Mouse (Mus musculus) ovary, postnatal 36 days (tissue): ENCODE measurements around the gene Zfp341.
A peak's percentile ranks its signal among the peaks of the same experiment; 100 is the strongest.

ENCODE experiments used
- DNase-seq: peaks from one replicate; pipeline ENCODE4 v3.0.0; 2022; ENCODE audit warnings: low spot score, mixed read lengths

Zfp341 gene

DNA sequence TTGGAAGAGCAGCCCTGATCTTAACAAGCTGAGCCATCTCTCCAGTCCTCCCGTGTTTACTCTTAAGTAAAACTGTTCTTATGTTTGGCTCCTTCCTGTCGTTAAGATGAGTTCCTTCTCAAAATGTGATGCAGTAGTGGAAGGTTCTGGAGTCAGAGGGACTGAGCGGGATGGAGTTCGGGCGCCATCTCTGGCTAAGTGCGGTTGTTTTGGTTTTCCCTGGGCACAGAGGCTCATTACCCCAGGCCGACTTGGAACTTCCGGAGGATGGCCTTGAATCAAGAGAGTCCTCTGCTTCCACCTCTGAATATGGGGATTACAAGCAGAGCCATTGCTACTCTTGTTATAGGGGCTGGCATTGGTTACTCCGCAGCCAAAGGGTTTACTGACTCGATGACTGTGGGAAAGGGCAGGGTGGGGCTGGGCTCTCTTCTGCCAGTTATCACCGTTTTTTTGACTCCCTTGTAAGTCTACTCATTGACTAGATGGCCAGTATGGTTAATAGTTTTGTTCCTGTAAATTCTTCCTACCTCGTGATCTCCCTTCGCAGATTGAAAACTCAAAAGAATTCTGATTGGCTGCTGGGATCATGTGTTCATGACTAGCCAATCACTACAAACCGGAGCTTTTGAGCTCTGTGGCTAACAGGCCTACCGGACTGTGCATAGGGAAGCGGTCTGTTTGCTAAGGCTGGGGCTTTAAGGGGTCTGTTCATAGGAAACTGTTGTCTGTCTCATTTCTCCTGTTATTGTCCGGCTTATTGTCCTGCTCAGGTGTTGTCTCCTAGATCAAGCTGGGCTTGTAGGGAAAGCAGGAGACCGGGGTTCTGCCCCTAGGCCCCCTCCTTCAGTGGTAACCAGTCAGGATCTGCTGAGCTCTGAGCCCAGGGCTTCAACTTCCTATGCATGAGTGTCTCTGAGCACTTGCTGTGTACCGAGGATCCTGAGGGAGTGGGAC lies 63.8 kb downstream of the Zfp341 start:
- DNase-seq = no peak

DNA sequence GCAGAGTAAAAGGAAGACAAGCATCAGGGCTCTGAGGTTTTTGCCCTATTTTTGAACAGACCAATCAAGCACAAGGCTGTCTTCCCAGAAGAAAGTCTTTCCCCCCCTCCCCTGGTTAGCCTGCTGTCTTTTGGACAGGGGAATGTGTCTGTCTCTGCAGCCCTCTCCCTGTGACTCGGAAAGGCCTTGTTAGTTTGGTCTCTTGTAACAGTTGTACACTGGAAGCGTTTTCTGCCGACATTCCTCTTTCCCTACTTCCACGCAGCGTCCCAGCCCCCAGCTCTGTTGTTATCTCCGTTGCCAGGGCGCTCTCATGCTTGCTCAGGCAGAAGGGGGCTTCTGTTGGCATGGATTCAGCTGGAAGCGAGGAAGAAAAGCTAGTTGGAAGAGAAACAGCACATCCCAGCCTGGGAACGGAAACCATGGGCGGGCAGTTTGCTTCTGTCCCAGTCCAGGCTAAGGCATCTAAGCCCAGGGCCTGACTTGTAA lies 64.6 kb downstream of the Zfp341 start:
- DNase-seq = peak; percentile 40

DNA sequence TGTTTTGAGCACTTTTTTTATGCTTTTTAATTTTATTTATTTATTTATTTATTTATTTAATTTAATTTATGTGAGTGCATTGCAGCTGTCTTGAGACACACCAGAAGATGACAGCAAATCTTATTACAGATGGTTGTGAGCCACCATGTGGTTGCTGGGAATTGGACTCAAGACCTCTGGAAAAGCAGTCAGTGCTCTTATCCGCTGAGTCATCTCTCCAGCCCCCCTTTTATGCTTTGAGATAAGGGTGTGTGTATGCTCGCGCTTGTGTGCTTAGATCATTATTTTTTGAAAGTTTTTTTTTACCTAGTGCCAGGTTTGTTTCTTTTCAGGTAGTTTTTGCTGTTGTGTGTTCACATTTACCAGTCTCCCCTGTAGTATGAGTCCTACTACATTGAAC lies 65.9 kb downstream of the Zfp341 start:
- DNase-seq = no peak

DNA sequence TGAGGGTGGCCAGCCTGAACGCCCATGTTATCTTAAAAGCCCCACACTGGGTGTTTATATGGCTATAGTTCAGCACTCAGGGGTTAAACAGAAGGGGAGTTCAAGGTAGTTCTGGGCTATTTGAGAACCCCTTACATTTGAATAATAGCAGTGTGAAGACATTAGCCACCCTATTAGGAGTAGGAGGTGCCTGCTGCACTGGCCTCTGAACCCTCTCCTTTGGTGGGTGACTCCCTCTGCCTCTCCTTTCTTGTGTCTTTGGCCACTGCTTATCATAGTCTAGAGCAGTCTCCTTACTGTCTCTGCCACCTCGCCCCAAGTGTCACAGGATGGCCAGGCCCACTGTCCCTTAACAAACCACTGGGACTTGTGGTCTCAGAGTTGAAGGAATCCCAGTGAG lies 67.2 kb downstream of the Zfp341 start:
- no peak for DNase-seq

DNA sequence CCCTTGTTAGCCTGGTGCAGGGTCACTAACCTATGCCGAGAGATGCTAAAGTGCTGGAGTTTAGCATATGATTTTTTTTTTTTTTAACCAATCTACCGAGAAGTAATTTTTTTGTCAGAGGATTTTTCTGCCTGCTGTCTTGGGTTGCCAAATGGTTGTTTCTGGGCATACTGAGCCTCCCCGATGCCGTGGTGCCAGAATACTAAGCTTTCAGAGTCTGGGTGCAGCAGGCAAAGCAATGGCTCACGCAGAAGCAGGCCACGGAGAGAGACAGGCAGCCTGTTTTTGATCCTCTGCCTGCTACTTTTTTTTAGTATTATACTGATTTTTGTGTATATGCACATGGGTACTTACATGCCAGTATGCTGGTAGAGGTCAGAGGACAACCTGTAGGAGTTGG lies 67.8 kb downstream of the Zfp341 start:
- no peak for DNase-seq

DNA sequence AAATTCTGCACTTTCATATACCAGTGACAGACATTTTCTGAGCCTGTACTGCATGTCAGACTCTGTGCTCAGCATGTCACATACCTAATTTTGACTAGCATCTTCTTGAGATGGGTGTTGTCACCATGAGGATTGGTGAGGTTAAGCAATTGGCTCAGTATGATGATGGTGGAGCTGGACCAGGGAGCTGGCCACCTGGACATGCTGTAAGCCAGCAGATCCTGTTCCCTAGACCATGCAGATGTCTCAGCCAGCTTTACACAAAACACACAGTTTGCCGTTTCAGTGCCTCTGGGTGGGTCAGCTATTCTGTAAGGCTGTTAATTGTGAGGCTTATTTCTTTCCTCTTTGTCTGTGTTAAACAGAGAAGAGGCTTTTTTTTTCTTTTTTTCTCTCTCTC lies 69.6 kb downstream of the Zfp341 start:
- DNase-seq = no peak

DNA sequence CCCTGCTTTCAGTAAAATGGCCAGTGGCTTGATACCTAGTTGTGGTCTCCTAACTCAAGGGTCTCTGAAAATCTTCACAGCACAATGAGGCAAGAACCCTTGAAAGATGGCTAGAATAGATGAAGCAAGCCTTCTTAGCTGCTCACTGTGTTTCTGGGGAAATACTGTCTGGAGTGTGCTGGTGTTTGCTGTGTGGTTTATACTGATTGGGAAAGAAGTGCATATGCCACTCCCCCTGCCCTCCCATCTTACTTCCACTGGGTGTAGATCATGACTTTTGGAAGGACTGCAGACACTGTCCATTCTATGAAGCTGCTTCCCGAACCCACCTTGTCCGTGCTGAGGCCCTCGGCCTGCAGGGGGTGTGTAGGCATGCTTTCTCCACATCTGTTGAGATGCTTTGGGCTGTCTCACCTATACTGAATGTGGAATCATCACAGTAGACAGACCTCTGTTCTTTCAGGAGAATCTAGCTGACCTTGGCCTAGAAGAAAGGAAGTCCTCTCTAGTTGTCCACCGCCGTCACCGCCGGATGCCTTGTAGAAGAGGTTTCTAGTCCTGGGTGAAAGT lies 71.9 kb downstream of the Zfp341 start:
- no peak for DNase-seq

DNA sequence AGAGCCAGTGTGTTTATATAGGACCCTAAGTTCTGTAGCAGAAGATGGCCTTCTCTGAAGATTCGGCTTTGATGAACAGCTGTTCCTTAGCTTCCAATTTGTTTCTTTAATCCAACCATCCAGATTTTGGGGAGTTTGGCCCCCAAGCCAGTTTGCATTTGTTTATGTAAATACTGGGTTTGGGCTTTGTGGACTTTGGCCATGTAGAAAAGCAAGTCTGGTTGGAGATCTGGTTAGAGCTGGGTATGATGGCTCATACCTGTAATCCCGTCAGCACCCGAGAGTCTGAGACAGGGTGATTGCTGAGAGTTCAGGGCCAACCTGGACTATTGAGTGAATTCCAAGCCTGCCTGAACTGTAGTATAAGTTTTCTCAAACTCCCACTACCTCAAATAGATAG lies 72.7 kb downstream of the Zfp341 start:
- DNase-seq = no peak

DNA sequence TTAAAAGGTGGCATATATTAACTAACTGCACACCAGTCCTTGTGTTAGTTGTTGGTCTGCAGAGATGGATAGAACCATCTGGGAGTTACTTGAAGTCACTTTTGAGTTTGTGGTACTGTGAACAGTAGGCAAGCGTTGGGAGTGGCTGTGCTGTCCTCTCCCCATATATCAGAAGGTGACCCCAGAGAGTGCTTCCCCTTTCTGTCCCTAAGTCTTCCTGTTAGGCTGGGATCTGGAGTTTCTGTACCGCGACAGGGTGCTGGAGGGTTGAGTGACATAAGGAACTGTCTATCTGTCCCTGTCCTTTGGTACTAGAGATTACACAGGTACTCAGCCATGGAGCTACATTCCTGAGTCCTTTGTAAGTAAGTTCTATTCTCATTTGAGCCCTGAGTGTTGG lies 73.7 kb downstream of the Zfp341 start:
- DNase-seq = no peak

DNA sequence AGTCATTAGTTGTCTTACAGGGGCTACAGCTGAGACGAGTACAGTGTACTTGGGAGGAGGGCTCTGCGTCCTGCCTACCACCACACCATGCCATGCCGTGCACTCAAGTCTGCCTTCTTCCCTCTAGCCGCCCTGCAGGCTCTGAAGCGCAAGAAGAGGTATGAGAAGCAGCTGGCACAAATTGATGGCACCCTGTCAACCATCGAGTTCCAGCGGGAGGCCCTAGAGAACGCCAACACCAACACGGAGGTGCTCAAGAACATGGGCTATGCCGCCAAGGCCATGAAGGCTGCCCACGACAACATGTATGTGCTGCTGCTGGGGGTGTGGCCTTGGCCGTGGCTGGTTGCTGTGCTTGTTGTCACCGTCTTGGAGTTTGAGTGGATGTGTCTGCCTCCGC lies 76.3 kb downstream of the Zfp341 start:
- no peak for DNase-seq

DNA sequence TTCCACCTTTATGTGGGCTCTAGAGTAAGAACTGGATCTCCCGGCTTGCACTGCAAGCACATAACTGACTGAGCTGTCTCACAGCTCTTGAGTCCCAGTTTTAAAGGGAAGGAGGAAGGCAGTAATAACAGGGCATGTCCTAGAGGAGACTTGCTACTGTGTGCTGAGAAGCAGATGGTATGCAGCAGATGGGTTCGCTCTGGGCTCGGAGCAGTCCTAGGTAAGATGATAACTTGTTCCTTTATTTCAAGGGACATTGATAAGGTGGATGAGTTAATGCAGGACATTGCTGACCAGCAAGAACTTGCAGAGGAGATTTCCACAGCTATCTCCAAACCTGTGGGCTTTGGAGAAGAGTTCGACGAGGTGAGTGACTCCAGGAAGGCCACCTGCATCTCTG lies 77.9 kb downstream of the Zfp341 start:
- DNase-seq = no peak

DNA sequence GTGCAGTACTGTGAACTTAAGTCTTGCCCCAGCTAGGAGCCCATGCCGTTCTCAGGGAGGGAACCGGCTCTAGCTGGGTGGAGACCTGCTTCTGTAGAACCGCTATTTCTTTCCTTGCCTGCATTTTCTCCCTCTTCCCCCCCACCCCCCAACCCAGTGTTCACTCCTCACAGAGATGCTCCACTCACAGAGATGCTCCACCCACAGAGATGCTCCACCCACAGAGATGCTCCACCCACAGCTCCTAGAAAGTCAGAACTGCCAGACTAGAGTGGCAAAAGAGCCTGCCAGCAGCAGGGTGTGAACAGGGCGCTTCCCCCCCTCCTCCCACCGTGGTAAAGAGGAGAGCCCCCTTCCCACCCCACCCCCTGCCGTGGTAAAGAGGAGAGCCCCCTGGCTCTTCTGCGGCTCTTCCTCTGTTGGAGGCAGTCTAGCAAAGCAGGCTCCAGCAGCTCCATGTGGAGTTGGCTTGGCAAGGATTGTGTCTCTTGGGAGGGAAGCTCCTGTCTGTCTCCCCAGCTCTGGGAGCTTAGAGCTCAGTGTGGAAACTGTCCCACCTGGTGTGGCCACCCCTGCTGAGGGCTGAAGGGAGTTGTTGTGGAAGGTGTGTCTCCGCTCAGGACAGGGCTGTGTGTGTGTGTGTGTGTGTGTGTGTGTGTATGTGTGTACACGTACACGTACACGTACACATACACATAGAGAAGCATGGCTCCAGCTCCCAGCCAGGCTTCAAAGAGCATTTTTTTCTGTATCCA lies 80.3 kb downstream of the Zfp341 start:
- no peak for DNase-seq

DNA sequence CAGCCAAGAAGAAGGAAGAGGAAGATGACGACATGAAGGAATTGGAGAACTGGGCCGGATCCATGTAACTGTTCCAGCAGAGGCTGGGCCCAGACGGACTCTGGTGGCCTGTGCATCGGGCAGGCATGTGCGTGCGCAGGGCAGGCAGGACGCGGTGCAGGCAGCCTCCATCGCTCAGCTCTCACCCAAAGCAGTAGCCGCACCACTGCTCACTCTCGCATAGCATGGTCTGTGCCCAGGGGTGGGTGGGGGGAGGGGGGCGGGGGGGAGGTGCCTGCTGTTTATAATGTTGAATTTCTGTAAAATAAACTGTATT lies 80.8 kb downstream of the Zfp341 start:
- DNase-seq = peak; percentile 16

DNA sequence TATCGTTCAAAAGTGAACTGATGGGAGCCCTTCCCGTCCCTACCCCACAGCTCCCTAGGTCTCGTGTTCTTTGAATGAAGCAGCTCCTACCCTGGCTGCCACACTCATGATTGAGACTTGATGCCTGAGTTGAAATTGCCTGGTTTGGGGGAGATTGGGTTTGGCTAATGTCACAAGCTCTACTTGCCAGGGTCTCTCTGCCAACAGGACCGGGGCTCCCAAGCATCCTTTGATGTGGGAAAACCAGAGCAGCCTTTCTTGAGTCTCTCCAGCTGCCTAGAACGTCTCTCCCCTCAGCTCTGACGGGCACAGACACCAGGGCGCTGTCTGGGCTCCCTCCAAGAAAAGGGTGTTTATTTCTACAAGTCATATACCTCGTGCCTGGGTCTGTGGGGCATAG lies 82.6 kb downstream of the Zfp341 start:
- no peak for DNase-seq
